Mouse (Mus musculus) liver, embryonic 15.5 days (tissue): ENCODE measurements around the gene Guca1b. TPM values are rescaled to one million over a fixed set of nuclear protein-coding genes. Genes with fewer than 3 reads are reported as not detected.
"Not testable (repeated sequence)": the region's sequence is repeated elsewhere in the genome, so short reads cannot be mapped to it uniquely, and the experiment has no call there.

Experiments used
- ATAC-seq: fragments of 200-750 bp; cut with Nextera tagmentation; 2 replicates; pipeline ENCODE4 v1.8.0; 2017; ENCODE audit warnings: moderate number of reproducible peaks, mild to moderate bottlenecking, moderate library complexity; ENCODE audit not compliant: insufficient read depth
- H3K27ac ChIP-seq: fragments of 300-500 bp; sonication (generic); replicated peaks from 2 replicates; pipeline ENCODE4 v1.5.1; 2015; ENCODE audit warnings: mild to moderate bottlenecking, inconsistent platforms
- H3K27me3 ChIP-seq: fragments of 300-500 bp; sonication (generic); 2 replicates; pipeline ENCODE4 v1.6.1; 2015; ENCODE audit warnings: mild to moderate bottlenecking, inconsistent platforms
- H3K36me3 ChIP-seq: fragments of 300-500 bp; sonication (generic); replicated peaks from 2 replicates; pipeline ENCODE4 v1.6.1; 2015; ENCODE audit warnings: moderate library complexity, mild to moderate bottlenecking, inconsistent platforms
- H3K4me1 ChIP-seq: fragments of 300-500 bp; sonication (generic); replicated peaks from 2 replicates; pipeline ENCODE4 v1.6.1; 2015; ENCODE audit warnings: inconsistent platforms
- H3K4me2 ChIP-seq: fragments of 300-500 bp; sonication (generic); 2 replicates; pipeline ENCODE4 v1.6.1; 2015; ENCODE audit warnings: moderate library complexity, mild to moderate bottlenecking, inconsistent platforms
- H3K4me3 ChIP-seq: fragments of 300-500 bp; sonication (generic); replicated peaks from 2 replicates; pipeline ENCODE4 v1.5.1; 2015; ENCODE audit warnings: mild to moderate bottlenecking, inconsistent platforms
- H3K9ac ChIP-seq: fragments of 300-500 bp; sonication (generic); 2 replicates; pipeline ENCODE4 v1.6.1; 2015; ENCODE audit warnings: moderate library complexity, mild to moderate bottlenecking, inconsistent platforms
- H3K9me3 ChIP-seq: fragments of 300-500 bp; sonication (generic); replicated peaks from 2 replicates; pipeline ENCODE4 v1.6.1; 2016; ENCODE audit warnings: inconsistent platforms
- WGBS: fragments of 180-500 bp; shearing (Covaris S2); methylation state at CpG from one replicate; pipeline ENCODE4 v1.1.7; 2015; ENCODE audit warnings: mixed read lengths; ENCODE audit not compliant: insufficient replicate concordance; 5-methylcytosine and 5-hydroxymethylcytosine counted together
- polyA plus RNA-seq: library from polyadenylated mRNA; unstranded; fragments of >200 nt; fragmentation: Nextera tagmentation; extraction: Ambion mirVana; gene quantifications from 2 replicates; pipeline ENCODE4 v1.2.1, GENCODE M21; 2015

Guca1b gene
- polyA plus RNA-seq, 1 experiment from 2014 or later: 0.15 TPM

DNA sequence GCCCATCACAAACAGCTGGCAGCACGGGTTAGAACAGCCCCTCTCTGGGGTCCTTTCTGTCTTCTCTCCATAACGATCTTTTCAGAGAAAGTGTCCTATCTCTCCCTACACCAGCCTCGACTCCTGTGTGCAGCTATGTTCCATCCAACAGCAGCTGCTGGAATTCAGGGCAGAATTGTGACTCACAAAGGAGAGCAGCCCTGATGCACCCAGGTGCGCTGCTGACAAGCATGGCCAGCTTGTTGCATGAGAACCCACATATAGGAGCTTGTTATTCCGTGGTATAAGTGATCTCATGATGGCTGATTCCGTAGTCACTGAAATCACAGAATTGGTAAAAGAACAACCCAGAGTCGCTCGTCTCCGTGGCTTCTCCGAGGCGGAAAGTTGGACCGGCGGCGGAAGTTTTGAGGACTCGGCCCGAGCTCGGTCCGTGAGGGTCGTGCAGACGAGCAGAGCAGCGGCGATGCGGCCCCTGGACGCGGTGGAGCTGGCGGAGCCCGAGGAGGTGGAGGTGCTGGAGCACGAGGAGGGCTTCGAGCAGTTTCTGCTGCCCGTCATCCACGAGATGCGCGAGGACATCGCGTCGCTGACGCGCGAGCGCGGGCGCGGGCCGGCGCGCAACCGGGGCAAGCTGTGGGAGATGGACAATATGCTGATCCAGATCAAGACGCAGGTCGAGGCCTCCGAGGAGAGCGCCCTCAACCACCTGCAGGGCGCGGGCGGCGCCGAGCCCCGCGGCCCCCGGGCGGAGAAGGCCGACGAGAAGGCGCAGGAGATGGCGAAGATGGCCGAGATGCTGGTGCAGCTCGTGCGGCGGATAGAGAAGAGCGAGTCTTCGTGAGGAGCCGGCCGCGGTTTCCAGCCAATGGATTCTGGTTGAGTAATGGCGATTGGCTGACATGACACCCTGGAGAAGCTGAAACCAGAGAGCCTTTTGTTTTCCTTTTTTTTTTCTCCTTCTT, 25.0 kb downstream of the Guca1b start:
- not testable (repeated sequence) for H3K4me1 ChIP-seq, H3K9ac ChIP-seq, H3K36me3 ChIP-seq, H3K27ac ChIP-seq, ATAC-seq, H3K9me3 ChIP-seq, H3K4me3 ChIP-seq
- Histone ChIP-seq H3K4me2 (peak overlapping the region; percentile 39), H3K27me3 (peaks cover 76% of the 10 kb centered on the region)
- WGBS: 3% methylated on average over 74 of the region's 74 CpGs

DNA sequence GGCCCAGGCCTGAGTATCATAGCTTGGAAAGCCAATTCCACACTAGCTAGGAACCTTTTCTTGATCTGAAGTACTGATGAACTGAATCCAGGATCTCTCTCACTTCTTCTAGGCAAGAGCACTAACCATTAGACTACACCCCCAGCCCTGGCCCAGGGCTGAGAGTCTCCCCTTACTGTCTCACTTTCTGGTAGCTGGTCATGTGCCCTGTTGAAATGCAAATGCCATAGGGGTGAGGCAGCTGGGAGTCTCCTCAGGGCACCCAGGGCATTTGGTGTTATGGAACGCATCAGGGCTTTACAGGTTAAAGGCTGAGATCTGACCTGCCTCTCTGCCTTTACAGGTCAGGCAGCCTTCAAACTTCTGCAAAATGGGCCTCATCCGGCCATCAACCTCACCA, 35.0 kb downstream of the Guca1b start:
- ATAC-seq: no peak
- Histone ChIP-seq H3K27ac (no peak overlapping the region), H3K4me1 (no peaks in the 10 kb centered on the region), H3K9ac (no peak overlapping the region), H3K27me3 (no peaks in the 10 kb centered on the region; the same call in 1 of the 2 replicates), H3K4me3 (no peak overlapping the region), H3K4me2 (no peak overlapping the region), H3K9me3 (no peaks in the 10 kb centered on the region), H3K36me3 (no peaks in the 10 kb centered on the region)
- WGBS: 58% methylated on average over 2 of the region's 2 CpGs

DNA sequence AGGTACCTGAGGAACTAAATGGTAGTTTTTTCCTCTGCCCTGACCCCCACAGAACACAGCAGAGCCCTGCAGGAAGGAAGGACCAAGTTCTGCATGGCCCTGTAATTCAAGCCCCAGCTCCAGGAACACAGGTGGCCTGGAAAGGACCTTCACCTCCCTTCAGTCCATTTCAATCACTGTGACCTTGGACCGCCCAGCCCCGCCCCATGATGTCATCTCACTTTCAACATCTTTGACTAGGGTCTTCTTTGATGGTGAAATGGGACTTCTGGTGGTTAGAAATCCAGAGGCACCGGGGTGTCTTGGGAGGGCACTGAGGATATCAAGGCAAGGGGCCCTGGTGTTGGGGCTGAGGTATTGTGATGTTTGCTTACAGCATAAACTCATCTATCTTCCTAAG, 36.4 kb downstream of the Guca1b start:
- ATAC-seq: no peak
- 54% methylated on average over 3 of the region's 3 CpGs for WGBS

GRCm38 (mm10) chr17:47422616-47423015, 37.4 kb downstream of the Guca1b start:
- H3K9ac ChIP-seq, ATAC-seq, H3K9me3 ChIP-seq, H3K4me1 ChIP-seq, H3K4me2 ChIP-seq, H3K27ac ChIP-seq, H3K4me3 ChIP-seq, H3K27me3 ChIP-seq, H3K36me3 ChIP-seq: not testable (repeated sequence)
- 71% methylated on average over 1 of the region's 1 CpGs for WGBS

More for the DNA sequence above, 36.4 kb downstream of the Guca1b start:
- Histone ChIP-seq H3K4me2 (no peak overlapping the region), H3K4me3 (no peak overlapping the region), H3K9me3 (no peaks in the 10 kb centered on the region), H3K9ac (no peak overlapping the region), H3K27me3 (no peaks in the 10 kb centered on the region), H3K36me3 (no peaks in the 10 kb centered on the region), H3K27ac (no peak overlapping the region), H3K4me1 (0 out of 2 replicates have a peak, but pooled peaks cover 2% of the 10 kb centered on the region)

DNA sequence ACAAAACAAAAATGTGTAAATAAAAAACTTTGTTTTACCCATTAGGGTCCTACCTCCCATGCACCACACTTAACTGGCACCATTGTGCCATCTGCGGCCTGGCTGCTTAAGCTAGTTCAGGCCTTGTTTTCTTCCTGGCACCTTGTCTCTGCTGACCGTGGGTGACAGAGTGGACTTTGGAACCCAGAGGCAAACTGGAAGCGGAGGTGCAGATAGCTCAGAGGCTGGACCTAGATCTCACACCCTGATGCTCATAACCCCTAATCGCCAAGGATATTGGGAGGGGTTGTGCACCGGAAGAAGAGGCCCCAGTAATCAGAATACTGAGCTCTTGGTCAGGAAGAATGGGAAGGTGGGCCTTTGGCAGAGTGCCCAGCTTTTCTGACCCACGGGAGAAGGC, 39.0 kb downstream of the Guca1b start:
- WGBS: 50% methylated on average over 6 of the region's 6 CpGs
- no peak for ATAC-seq

GRCm38 (mm10) chr17:47427316-47427715, 42.1 kb downstream of the Guca1b start:
- ATAC-seq: no peak

More for the DNA sequence above, 39.0 kb downstream of the Guca1b start:
- peaks cover 9% of the 10 kb centered on the region; the same call in 1 of the 2 replicates for H3K4me1 ChIP-seq
- no peak overlapping the region for H3K4me2 ChIP-seq
- H3K27me3 ChIP-seq: peaks cover 12% of the 10 kb centered on the region
- H3K9ac ChIP-seq: no peak overlapping the region
- no peaks in the 10 kb centered on the region for H3K36me3 ChIP-seq
- no peaks in the 10 kb centered on the region for H3K9me3 ChIP-seq
- H3K4me3 ChIP-seq: no peak overlapping the region
- no peak overlapping the region for H3K27ac ChIP-seq

DNA sequence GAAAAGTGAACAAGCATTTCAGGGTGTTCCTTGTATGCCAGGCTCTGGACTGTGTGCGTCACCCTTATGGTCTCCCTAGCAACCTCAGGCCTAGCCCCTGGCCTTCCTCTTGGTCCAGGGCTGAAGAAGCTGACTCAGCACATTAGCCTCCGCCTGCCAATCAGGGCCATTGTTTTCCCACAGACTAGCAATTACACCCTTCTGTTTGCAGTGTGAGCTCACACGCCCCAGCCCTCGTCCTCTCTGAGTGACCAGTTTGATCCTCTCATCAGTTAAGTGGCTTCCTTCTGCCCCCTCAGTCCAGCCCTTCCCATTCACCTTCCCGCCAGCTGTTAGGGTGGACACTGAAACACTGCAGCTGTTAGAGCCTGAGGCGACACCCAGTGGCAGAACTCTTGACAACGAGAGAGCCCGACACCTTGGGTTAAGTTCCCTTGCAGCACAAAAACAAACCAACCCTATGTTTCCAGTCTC, 43.7 kb downstream of the Guca1b start:
- H3K4me3 ChIP-seq: no peak overlapping the region
- no peak overlapping the region for H3K4me2 ChIP-seq
- peaks cover 9% of the 10 kb centered on the region; the same call in 1 of the 2 replicates for H3K4me1 ChIP-seq
- no peak overlapping the region for H3K9ac ChIP-seq
- H3K27ac ChIP-seq: no peak overlapping the region
- H3K27me3 ChIP-seq: peaks cover 15% of the 10 kb centered on the region
- WGBS: 18% methylated on average over 8 of the region's 8 CpGs
- H3K9me3 ChIP-seq: no peaks in the 10 kb centered on the region
- ATAC-seq: no peak
- H3K36me3 ChIP-seq: no peaks in the 10 kb centered on the region

More at GRCm38 (mm10) chr17:47427316-47427715, 42.1 kb downstream of the Guca1b start:
- Histone ChIP-seq H3K4me3 (no peak overlapping the region), H3K36me3 (no peaks in the 10 kb centered on the region), H3K4me2 (no peak overlapping the region), H3K27me3 (peaks cover 15% of the 10 kb centered on the region), H3K9ac (no peak overlapping the region), H3K9me3 (no peaks in the 10 kb centered on the region), H3K27ac (no peak overlapping the region), H3K4me1 (peaks cover 9% of the 10 kb centered on the region; the same call in 1 of the 2 replicates)
- 59% methylated on average over 6 of the region's 6 CpGs for WGBS

DNA sequence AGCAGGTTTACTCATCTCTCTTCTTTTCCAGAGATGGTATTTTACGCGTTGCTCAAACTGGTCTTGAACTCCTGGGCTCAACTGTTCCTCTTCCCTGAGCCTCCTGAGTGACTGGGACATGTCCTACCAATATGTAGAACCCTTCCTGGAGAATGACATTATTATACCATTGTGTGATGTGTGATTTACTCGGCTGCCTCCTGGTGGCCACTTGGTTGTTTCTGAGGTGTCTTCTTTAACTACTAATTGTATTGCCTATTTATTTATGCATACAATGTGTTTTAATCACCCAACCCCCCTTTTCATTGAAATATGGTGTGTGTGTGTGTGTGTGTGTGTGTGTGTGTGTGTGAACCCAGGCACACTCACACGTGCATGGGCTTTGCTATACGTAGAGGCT, 45.6 kb downstream of the Guca1b start:
- 53% methylated on average over 5 of the region's 5 CpGs for WGBS
- no peaks in the 10 kb centered on the region for H3K36me3 ChIP-seq
- H3K9me3 ChIP-seq: no peaks in the 10 kb centered on the region
- no peak overlapping the region for H3K4me3 ChIP-seq
- H3K4me1 ChIP-seq: peaks cover 9% of the 10 kb centered on the region; the same call in 1 of the 2 replicates
- peaks cover 23% of the 10 kb centered on the region for H3K27me3 ChIP-seq
- no peak overlapping the region for H3K27ac ChIP-seq
- H3K9ac ChIP-seq: no peak overlapping the region
- no peak overlapping the region for H3K4me2 ChIP-seq
- no peak for ATAC-seq

GRCm38 (mm10) chr17:47436156-47436906, 51.1 kb downstream of the Guca1b start, which contains the start of gene AI661453:
TSS of gene AI661453 (plus strand) at chr17:47436615.
- H3K9ac ChIP-seq: peak within 1 kb of the TSS; percentile 54
- peaks cover 44% of the 10 kb centered on the region for H3K27me3 ChIP-seq
- no peak for ATAC-seq
- H3K4me3 ChIP-seq: peak within 1 kb of the TSS; percentile 59
- peak within 1 kb of the TSS; percentile 69 for H3K4me2 ChIP-seq
- WGBS: 1% methylated on average over 45 of the region's 45 CpGs
- peak within 1 kb of the TSS; percentile 72 for H3K27ac ChIP-seq
- H3K9me3 ChIP-seq: no peaks in the 10 kb centered on the region
- H3K4me1 ChIP-seq: peaks cover 47% of the 10 kb centered on the region
- H3K36me3 ChIP-seq: no peaks in the 10 kb centered on the region

DNA sequence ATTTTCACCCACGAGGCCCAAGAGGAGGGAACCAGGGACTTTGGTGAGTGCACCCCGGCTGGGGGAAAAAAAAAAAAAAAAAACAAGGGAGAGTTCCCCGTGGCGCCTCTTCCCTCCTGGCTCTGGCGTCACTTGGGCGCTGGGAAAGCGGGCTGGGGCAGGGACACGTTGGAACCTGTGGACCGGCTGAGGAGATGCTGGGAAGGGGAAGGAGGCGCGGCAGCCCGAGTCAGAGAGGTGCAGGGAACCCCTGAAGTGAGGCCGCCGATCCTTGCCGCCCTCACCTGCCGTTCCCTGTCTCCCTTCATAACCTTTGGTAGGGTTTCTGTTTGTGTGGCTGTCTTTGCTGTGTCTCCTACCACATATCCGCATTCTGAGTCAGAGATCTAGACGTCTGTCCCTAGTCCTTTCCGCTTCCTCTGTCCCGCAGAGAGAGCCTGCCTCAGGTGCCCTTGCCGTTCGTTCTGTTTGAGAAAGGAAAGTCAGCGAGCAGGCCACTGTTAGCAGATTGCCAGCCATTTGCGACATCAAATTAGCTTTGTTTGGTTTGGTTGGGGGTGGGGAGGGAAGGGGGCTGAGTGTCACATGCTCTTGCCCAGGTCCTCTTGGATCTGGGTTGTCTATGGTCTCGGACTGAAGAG, 51.8 kb downstream of the Guca1b start, which contains the start of gene 1700001C19Rik:
Gene 1700001C19Rik, minus strand, starts transcription at position 470 of the 641 bp plus-strand sequence.
- Histone ChIP-seq H3K36me3 (no peaks in the 10 kb centered on the region), H3K4me2 (peak within 1 kb of the TSS; percentile 69), H3K4me3 (peak within 1 kb of the TSS; percentile 59), H3K27me3 (peaks cover 44% of the 10 kb centered on the region), H3K9ac (peak within 1 kb of the TSS; percentile 54), H3K4me1 (peaks cover 54% of the 10 kb centered on the region), H3K9me3 (no peaks in the 10 kb centered on the region), H3K27ac (peak within 1 kb of the TSS; percentile 72)
- peak; percentile 29; the same call in 1 of the 2 replicates for ATAC-seq
- WGBS: 4% methylated on average over 25 of the region's 25 CpGs
